Mouse (Mus musculus) liver, adult (tissue): ENCODE data around the gene Tppp2.

Experiments
- GATA4 ChIP-seq: IDR thresholded peaks from 2 replicates; pipeline ENCODE4 v1.6.1; 2014; ENCODE audit warnings: mild to moderate bottlenecking, low read length; ENCODE audit not compliant: insufficient replicate concordance

The Tppp2 gene

DNA sequence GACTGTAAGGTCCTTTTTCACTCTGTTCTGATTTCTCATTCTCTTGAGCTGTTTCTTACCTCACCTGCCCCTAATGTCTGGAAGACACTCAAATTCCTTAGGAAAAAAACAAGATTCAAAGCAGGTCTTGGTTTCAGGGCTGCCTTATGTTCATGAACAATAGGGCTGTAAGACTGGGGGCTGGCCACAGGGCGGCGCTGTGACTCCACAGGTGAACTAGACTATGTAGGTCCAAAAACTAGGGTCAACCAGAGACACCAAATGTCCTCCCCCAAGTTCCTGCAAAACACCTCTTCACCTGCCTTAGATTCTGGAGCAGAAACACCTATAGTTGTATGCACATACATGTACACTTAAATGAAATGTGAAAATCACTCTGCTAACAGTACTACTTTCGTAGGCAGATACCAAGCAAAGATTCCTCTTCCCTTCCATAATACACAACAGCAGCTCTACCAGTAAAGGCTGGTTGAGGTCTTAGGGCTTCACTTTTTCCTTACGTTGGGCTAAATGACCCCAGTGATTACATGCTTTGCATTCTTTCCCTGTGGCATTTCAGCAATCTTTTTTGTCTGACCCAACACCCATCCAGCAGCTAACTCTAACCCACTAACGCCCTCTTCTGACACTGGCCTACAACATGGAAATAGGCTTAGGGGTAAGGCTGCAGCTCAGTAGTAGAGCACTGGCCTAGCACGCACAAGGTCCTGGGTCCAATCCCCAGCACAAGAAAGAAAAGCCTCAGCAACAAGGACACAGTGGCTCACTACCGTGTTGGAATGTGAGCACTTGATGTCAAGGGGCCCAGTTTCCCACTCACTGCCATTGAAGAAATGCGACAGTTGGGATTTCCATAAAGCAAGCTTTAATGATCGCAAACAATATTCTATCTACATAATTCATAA is 15.2 kb upstream of the Tppp2 start:
- no peak for TF ChIP-seq GATA4

DNA sequence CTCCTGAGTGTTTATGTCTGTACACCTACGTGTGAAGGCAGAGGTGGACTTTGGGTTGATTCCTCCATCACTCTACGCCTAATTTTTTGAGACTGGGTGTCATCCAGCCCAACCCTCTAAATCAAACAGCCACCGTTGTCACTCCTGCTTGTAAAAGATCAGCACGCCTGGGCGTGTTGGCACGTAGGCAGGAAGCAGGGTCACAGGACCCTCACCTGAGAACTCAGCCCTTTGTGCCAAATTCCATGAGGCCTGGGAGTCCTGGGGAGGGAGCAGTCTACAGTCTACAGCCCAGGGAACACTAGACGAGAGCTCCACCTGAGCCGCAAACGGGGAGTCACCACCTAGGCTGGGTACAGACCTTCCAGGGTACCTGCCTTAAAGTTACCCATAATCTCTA is 14.4 kb upstream of the Tppp2 start:
- TF ChIP-seq GATA4, result no peak

DNA sequence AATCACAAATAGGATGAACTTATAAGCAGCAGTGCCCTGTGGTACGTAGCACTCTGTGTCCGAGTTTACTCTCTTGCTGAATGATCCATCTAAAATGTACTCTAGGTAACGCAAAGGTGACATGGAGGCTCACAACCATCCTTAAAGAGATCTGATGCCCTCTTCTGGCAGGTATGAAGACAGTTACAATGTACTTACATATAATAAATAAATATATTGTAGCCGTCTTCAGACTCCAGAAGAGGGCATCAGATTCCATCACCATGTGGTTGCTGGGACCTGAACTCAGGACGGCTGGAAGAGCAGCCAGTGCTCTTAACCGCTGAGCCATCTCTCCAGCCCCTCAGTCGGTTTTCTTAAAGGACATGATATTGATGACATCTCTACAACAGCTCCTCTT is 13.5 kb upstream of the Tppp2 start:
- no peak for TF ChIP-seq GATA4

DNA sequence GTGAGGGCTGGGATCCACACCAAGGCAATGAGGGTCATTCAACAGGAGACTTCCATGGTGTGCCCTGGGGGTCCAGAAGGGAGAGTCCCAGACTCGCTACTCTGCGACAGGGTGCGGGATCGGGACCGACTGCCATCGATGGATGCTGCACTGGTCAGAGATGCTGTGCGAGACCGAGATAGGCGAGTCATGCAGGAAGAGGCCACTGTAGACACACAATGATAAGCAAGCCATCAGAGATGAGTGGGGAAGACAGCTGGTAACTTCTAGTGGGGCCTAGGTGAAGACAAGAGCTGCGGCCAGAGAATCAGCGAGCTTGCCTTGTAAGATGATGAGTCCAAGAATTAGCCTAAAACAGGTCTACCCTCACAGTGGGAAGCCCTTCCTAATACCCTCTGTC is 12.1 kb upstream of the Tppp2 start:
- no peak for TF ChIP-seq GATA4

DNA sequence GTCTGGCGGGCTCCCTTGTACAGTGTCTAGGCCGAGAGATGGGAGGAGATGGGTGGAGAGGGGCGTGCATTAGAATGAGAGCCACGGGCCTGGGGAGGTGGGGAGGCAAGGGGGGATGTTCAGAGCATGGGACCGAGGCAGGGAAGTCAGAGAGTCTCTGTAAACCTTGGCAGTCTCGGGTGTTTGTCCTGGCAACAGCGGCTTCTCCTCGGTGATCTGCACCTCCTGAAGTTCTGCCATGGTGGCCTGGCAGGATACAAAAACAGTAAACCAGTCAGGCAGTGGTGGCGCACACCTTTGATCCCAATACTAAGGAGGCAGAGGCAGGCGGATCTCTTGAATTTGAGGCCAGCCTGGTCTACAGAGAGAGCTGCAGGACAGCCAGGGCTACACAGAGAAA is 6.9 kb upstream of the Tppp2 start:
- no peak for TF ChIP-seq GATA4

DNA sequence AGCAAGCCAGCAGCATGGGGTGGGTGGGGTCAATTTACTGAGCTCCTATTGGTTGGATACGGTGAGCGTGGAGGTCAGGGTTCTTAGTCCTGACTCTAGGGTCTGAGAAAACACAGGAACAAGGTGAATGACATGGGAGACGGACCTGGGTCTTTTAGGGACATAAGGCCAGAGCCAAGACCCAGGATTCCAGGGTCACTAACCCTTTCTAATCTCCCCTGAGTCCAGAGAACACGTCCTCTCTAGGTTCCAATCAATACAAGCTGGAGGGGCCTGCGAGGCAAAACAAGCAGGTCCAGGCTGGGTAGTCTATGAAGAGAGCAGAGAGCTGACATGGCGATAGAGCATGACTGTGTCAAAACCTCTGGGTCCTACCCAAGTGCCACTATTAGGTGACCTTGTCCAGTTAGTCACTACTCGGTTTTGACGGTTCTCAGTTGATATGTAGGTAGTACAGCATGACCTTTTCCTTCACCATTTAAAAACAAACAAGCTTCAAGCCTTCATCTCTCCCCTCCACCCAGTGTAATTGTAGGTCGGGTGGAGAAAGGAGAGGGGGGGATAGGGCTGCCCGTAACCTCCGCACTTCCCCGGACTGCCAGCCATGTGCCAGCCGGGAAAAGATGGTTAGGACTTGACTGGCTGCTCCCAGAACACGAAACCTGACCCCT is 5.7 kb upstream of the Tppp2 start:
- peak; percentile 91 for TF ChIP-seq GATA4

DNA sequence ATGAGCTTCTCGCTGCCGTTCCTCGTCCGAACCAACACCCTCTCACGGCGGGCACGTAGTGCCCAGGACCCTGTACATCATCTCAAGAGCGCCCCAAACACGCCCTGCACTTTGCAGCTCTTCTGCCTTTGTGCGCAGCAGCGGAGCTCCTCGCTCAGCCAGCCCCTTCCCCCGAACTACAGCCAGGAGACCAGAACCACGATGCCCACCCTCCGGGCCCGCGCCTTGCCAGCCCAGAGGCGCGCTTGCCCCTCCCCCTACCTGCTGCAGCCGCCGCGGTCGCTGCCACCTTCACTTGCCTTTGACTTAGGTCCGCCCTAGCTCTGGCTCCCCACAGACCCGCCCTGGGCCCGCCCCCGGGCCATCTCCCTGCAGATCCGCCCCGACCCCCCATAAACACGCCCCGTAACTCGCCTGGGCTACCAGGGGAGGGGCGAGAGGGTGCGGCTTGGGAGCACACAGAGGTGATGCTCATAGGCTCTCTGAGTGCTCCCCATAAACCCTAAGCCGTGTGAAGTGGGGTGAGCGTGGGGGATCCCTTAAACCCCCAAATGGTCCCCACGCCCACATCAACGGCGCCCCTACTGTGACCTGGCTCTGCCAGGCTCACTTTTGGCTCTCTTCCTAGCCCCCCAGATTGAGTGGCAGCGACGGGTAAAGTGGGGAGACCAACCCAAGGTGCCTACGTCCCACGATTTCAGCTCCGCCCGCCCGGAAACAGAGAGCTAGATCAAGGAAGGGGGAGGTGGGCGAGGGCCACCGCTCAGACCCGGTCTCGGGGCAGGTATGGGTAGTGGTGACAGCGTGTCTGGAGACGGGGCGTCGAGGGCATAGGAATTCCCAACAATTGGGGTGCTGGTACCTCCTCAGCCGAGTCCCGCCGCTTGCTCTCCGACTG is 4.9 kb upstream of the Tppp2 start:
- TF ChIP-seq GATA4, result no peak

DNA sequence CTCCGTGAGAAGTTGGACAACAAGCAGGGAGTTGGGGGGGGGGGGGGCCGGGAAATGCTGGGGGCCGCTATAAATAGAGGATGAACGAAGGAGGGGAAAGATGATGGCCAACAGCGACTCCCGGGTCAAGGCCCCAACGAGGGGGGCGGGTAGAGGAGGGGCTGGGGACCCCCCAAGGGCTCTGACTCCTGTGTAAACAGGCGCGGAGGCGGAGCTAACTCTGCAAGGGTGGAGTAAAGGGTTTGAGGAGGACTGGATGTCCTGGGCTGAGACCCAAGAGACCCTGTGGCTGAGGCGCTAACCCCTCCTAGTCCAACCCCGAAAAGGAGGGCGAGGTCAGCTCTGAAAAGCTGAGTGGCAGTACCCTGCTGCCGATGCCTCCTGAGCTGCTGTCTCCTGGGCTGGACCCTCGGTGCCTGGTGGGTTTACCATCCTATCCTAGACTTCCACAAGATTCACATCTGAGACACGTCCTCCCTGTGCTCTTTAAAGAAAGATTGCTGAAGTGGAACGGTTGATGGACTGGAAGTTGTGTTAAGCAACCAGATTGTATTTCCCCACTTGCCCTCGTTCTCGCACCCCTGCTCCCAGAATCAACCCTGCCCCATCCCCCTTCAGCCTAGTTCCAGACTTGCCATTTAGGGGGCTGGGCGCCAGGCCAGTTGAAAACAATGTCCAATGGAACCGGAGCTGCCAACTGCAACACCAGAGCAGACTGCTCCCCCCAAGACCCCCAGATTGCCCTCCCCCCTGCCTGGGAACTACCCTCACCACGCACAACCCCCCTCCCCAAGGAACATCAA is 4.1 kb upstream of the Tppp2 start, which contains the start of gene Ndrg2:
Ndrg2 (minus strand) TSS at position 199 of the 803 bp plus-strand sequence.
- TF ChIP-seq GATA4, result no peak

DNA sequence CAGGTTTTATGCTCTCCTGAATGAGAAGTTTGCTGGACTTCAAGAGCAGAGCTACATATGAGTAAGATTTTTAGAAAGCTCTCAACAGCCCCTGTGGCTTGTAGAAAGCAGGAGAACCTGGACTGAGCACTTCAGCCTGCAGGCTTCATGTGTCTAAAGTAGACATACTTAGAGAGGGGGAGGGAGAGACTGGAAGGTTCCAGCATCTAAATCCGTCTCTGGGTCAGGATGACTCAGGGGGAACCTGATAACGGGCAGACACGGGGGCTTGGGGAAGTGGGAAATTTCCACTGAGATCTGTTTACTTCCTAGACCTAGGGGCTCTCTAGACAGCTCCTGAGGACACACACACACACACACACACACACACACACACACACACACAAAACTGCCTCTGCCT is 3.2 kb upstream of the Tppp2 start:
- TF ChIP-seq GATA4, result no peak

DNA sequence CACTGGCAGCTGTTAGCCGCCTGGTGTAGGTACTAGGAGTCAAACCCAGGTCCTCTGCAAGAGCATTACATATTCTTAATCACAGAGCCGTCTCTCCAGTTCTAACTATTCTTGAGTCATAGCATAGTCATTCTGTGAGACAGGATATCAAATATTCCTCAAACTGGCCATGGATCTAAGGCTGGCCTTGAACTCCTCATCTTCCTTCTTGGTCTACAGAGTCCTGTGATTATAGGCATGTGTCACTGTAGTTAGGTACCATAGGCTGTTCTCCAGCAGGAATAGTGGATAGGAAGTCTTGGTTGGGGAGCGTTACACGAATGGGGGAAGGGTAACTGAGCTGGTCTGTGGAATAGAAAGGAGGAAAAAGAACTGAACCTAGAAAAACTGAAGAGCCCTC is 1.7 kb upstream of the Tppp2 start:
- no peak for TF ChIP-seq GATA4

DNA sequence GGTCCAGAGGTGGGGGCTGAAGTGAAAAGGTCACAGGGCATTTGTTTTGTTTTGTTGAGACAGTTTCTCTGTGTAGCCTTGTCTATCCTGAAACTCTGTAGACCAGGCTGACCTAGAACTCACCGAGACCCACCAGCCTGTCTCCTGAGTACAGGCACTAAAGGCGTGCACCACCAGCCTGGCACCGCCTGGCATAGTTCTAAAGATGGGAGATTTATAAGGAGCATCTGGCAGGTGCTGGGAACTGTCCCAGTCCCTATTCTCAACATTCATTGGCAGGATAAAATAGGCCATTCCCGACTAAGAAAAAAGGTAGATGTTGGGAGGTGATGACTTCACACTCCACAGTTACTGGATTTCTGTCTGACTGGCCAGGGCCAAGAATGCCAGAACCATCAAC is 741 bp downstream of the Tppp2 start:
- TF ChIP-seq GATA4, result no peak

DNA sequence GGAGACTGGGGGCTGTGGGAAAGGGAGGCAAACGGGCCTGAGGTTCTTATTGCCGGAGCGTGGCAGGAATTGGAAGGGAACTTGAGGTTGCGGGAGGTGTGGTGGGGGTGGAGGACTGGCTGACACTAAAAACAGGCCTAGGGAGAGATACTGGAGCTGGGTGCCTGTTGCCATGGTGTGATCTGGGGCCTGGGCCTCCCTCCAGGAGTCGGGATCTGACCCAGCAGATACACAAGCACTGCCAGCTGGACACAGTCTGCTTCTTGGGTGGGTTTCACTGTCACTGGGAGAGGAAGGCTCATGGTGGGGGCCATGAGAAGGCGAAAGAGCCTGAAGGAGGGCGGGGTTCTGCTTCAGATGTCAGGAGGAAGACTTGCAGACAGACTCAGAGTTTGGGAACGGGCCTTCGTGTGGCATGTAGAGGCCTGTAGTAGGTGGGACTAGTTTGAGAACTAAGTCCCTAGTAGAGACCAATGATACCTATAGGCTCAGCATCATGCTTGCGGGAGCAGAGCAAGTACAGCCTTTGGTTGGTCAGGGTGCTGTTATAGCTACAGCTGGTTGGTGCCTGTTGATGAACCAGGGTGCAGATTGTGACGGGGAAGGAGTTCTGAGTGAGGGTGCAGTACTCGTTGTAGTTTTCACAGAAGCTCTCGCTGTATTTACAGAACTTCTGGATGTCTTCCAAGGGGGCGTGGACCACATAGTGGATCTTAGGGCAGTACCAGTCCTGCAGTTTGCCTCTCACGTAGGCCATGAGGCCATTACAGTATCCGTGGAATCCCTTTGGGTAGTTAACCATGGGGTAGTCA is 3.7 kb downstream of the Tppp2 start:
- TF ChIP-seq GATA4, result no peak

DNA sequence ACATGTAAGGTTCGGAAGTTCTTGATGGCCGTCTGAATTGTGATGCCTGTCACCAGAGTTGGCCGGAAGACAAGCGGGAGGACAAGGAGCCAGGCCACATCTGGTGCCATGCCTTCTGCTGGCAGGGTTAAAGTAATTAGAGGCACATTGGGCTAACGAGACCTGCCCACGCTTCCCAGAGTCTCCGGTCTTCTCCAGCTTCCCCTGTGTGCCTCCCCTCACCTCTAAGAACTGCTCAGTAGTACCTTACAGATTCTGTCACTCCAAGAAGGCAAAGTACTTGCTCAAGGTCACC is 4.3 kb downstream of the Tppp2 start, which contains the start of gene Rnase13:
Rnase13 (minus strand) TSS at position 203 of the 295 bp plus-strand sequence.
- no peak for TF ChIP-seq GATA4

DNA sequence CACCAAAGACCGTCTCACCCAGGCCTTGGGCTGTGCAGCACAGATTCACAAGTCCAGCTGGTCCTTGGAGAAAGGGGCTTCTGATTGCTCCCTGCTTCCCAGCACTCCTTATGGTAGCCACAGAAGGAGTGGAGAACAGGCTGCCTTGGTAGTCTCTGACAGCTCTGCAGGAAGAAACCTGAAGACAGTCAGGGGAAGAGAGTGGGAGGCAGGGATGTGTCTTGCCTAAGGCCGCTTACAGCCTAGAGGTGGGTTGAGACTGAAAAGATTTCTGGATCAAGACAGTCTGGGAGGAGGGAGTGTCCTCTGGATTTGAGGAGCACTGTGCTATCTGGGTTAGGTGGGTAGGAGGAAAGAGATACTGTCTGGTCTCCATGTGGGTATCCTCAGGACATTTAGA is 4.7 kb downstream of the Tppp2 start:
- no peak for TF ChIP-seq GATA4
